Mouse (Mus musculus) heart, adult 2 months (tissue): ENCODE data around the gene Fat3. TPM values are rescaled to one million over a fixed set of nuclear protein-coding genes. Genes with fewer than 3 reads are reported as not detected.

Experiments used
- DNase-seq, 2 experiments: peaks; one replicate each; pipeline ENCODE4 v3.0.0; 2021
- H3K27ac ChIP-seq: fragments of 200-600 bp; 2 replicates; pipeline ENCODE4 v1.8.1; 2022
- H3K27me3 ChIP-seq: fragments of 200-500 bp; 2 replicates; pipeline ENCODE4 v1.6.1; 2012; ENCODE audit warnings: mild to moderate bottlenecking, low read length, inconsistent platforms, mixed read lengths; ENCODE audit not compliant: control insufficient read depth, insufficient read depth
- H3K36me3 ChIP-seq: fragments of 200-500 bp; 2 replicates; pipeline ENCODE4 v1.6.1; 2012; ENCODE audit warnings: low read length, inconsistent platforms; ENCODE audit not compliant: control insufficient read depth, insufficient read depth
- H3K4me1 ChIP-seq: fragments of 200-500 bp; 2 replicates; pipeline ENCODE4 v1.6.1; 2011; ENCODE audit warnings: low read length; ENCODE audit not compliant: control insufficient read depth, insufficient read depth
- H3K4me3 ChIP-seq: fragments of 200-600 bp; 2 replicates; pipeline ENCODE4 v1.8.1; 2022
- H3K79me2 ChIP-seq: fragments of 200-500 bp; replicated peaks from 2 replicates; pipeline ENCODE4 v1.6.1; 2012; ENCODE audit warnings: mild to moderate bottlenecking, inconsistent platforms, low read length, moderate library complexity, mixed read lengths; ENCODE audit not compliant: control insufficient read depth, insufficient read depth
- H3K9ac ChIP-seq: fragments of 200-500 bp; 2 replicates; pipeline ENCODE4 v1.6.1; 2012; ENCODE audit warnings: low read depth, mild to moderate bottlenecking, control low read depth, inconsistent platforms, low read length, mixed read lengths
- CTCF ChIP-seq: fragments of 200-600 bp; IDR thresholded peaks from 2 replicates; pipeline ENCODE4 v1.8.1; 2022; ENCODE audit warnings: antibody characterized with exemption, mild to moderate bottlenecking, moderate library complexity
- EP300 ChIP-seq: fragments of 200-500 bp; IDR thresholded peaks from 2 replicates; pipeline ENCODE4 v1.6.1; 2011; ENCODE audit warnings: low read depth, low read length, control low read depth; ENCODE audit not compliant: insufficient read depth
- POLR2A ChIP-seq: fragments of 200-500 bp; IDR thresholded peaks from 2 replicates; pipeline ENCODE4 v1.6.1; 2011; ENCODE audit warnings: mild to moderate bottlenecking, low read depth, low read length, control low read depth; ENCODE audit not compliant: insufficient read depth
- WGBS: fragments of 180-500 bp; shearing (Covaris S2); methylation state at CpG from one replicate; pipeline ENCODE4 v1.1.7; 2018; 5-methylcytosine and 5-hydroxymethylcytosine counted together
- intact Hi-C: fragments of 180-260 bp; cut with DNase I; formaldehyde crosslinking; loops from one replicate; pipeline ENCODE4 v1.15.1; 2025
- polyA plus RNA-seq: library from polyadenylated mRNA; depleted of rRNA; stranded (reverse); fragments of >200 nt; gene quantifications from 2 replicates; pipeline ENCODE4 v1.2.3, GENCODE M21; 2012
- total RNA-seq, 2 experiments: library from RNA; stranded (reverse); gene quantifications; 2 replicates each; pipeline ENCODE4 v1.2.3; 2021

Fat3 gene
- total and polyA plus RNA-seq, 3 experiments: 0.20 to 0.43 (median 0.37) TPM

- no peak overlapping the region for H3K4me3 ChIP-seq
- H3K79me2 ChIP-seq: no peaks in the 10 kb centered on the region
- no peak for DNase-seq
- 59% methylated on average over 2 of the region's 2 CpGs for WGBS
- no peaks in the 10 kb centered on the region for H3K27me3 ChIP-seq
- intact Hi-C loops: no loop called here
- no peaks in the 10 kb centered on the region for H3K4me1 ChIP-seq
- TF ChIP-seq POLR2A (no peak), CTCF (no peak), EP300 (no peak)
- no peaks in the 10 kb centered on the region for H3K36me3 ChIP-seq
- no peak overlapping the region for H3K27ac ChIP-seq
- no peak overlapping the region for H3K9ac ChIP-seq
Observed at GRCm38 (mm10) chr9:16168051-16168450, 333.0 kb downstream of the Fat3 start.

- TF ChIP-seq CTCF: peak; percentile 28
- no peak for TF ChIP-seq EP300
- no peak for TF ChIP-seq POLR2A
- Histone ChIP-seq H3K27me3 (no peaks in the 10 kb centered on the region), H3K4me3 (no peak overlapping the region), H3K27ac (no peak overlapping the region), H3K79me2 (no peaks in the 10 kb centered on the region), H3K9ac (no peak overlapping the region), H3K4me1 (no peaks in the 10 kb centered on the region), H3K36me3 (no peaks in the 10 kb centered on the region)
- intact Hi-C loops: no loop called here
- 91% methylated on average over 5 of the region's 5 CpGs for WGBS
- DNase-seq: no peak
Observed at GRCm38 (mm10) chr9:16159366-16159765, 341.7 kb downstream of the Fat3 start.

- WGBS: 89% methylated on average over 3 of the region's 3 CpGs
- no peak for TF ChIP-seq CTCF
- TF ChIP-seq EP300: no peak
- no peak for TF ChIP-seq POLR2A
- intact Hi-C loops: no loop called here
Observed at GRCm38 (mm10) chr9:16153580-16153930, 347.5 kb downstream of the Fat3 start.

GRCm38 (mm10) chr9:16152756-16153579 is 348.1 kb downstream of the Fat3 start:
- Histone ChIP-seq H3K36me3 (no peaks in the 10 kb centered on the region), H3K4me3 (no peak overlapping the region), H3K9ac (no peak overlapping the region), H3K79me2 (no peaks in the 10 kb centered on the region), H3K4me1 (no peaks in the 10 kb centered on the region), H3K27me3 (no peaks in the 10 kb centered on the region), H3K27ac (no peak overlapping the region)
- TF ChIP-seq EP300 (no peak), CTCF (no peak), POLR2A (no peak)
- DNase-seq: peak in 1 of 2 experiments; percentile 33
- intact Hi-C loops: no loop called here
- 63% methylated on average over 4 of the region's 4 CpGs for WGBS

More at GRCm38 (mm10) chr9:16153580-16153930, 347.5 kb downstream of the Fat3 start:
- Histone ChIP-seq H3K79me2 (no peaks in the 10 kb centered on the region), H3K9ac (no peak overlapping the region), H3K27me3 (no peaks in the 10 kb centered on the region), H3K4me1 (no peaks in the 10 kb centered on the region), H3K27ac (no peak overlapping the region), H3K36me3 (no peaks in the 10 kb centered on the region), H3K4me3 (no peak overlapping the region)
- DNase-seq: no peak

GRCm38 (mm10) chr9:16150046-16150445 is 351.0 kb downstream of the Fat3 start:
- DNase-seq: no peak
- no peak for TF ChIP-seq POLR2A
- TF ChIP-seq CTCF: no peak
- no peak for TF ChIP-seq EP300
- H3K27ac ChIP-seq: no peak overlapping the region

GRCm38 (mm10) chr9:16147735-16148134 is 353.4 kb downstream of the Fat3 start:
- no peaks in the 10 kb centered on the region for H3K4me1 ChIP-seq
- H3K27ac ChIP-seq: no peak overlapping the region
- WGBS: 43% methylated on average over 1 of the region's 1 CpGs
- TF ChIP-seq EP300 (no peak), CTCF (no peak), POLR2A (no peak)
- H3K36me3 ChIP-seq: no peaks in the 10 kb centered on the region
- DNase-seq: no peak
- intact Hi-C loops: no loop called here
- H3K79me2 ChIP-seq: no peaks in the 10 kb centered on the region
- H3K9ac ChIP-seq: no peak overlapping the region
- H3K27me3 ChIP-seq: no peaks in the 10 kb centered on the region
- no peak overlapping the region for H3K4me3 ChIP-seq

More at GRCm38 (mm10) chr9:16150046-16150445, 351.0 kb downstream of the Fat3 start:
- Histone ChIP-seq H3K79me2 (no peaks in the 10 kb centered on the region), H3K4me1 (no peaks in the 10 kb centered on the region), H3K27me3 (no peaks in the 10 kb centered on the region), H3K36me3 (no peaks in the 10 kb centered on the region), H3K4me3 (no peak overlapping the region), H3K9ac (no peak overlapping the region)
- intact Hi-C loops: no loop called here
